Mouse (Mus musculus) stomach, embryonic 15.5 days (tissue): ENCODE data around the gene Gm26965. TPM values are rescaled to one million over a fixed set of nuclear protein-coding genes. Genes with fewer than 3 reads are reported as not detected.

Source experiments
- ATAC-seq: fragments of 200-750 bp; cut with Nextera tagmentation; 2 replicates; pipeline ENCODE4 v1.8.0; 2017; ENCODE audit warnings: low read depth, moderate number of reproducible peaks, moderate TSS enrichment; ENCODE audit not compliant: insufficient read depth, low FRiP score
- H3K27ac ChIP-seq: fragments of 300-500 bp; sonication (generic); 2 replicates; pipeline ENCODE4 v1.5.1; 2015; ENCODE audit warnings: mild to moderate bottlenecking, inconsistent platforms
- H3K27me3 ChIP-seq: fragments of 300-500 bp; sonication (generic); replicated peaks from 2 replicates; pipeline ENCODE4 v1.6.1; 2015; ENCODE audit warnings: inconsistent platforms
- H3K36me3 ChIP-seq: fragments of 300-500 bp; sonication (generic); 2 replicates; pipeline ENCODE4 v1.6.1; 2015; ENCODE audit warnings: inconsistent platforms
- H3K4me1 ChIP-seq: fragments of 300-500 bp; sonication (generic); 2 replicates; pipeline ENCODE4 v1.6.1; 2015; ENCODE audit warnings: inconsistent platforms
- H3K4me2 ChIP-seq: fragments of 300-500 bp; sonication (generic); 2 replicates; pipeline ENCODE4 v1.6.1; 2015; ENCODE audit warnings: mild to moderate bottlenecking, inconsistent platforms
- H3K4me3 ChIP-seq: fragments of 300-500 bp; sonication (generic); replicated peaks from 2 replicates; pipeline ENCODE4 v1.5.1; 2015; ENCODE audit warnings: inconsistent platforms
- H3K9ac ChIP-seq: fragments of 300-500 bp; sonication (generic); 2 replicates; pipeline ENCODE4 v1.6.1; 2015; ENCODE audit warnings: inconsistent platforms
- H3K9me3 ChIP-seq: fragments of 300-500 bp; sonication (generic); 2 replicates; pipeline ENCODE4 v1.6.1; 2016; ENCODE audit warnings: inconsistent platforms
- WGBS: fragments of 180-500 bp; shearing (Covaris S2); methylation state at CpG from one replicate; pipeline ENCODE4 v1.1.7; 2015; 5-methylcytosine and 5-hydroxymethylcytosine counted together
- polyA plus RNA-seq: library from polyadenylated mRNA; unstranded; fragments of >200 nt; fragmentation: Nextera tagmentation; extraction: Ambion mirVana; gene quantifications from 2 replicates; pipeline ENCODE4 v1.2.1, GENCODE M21; 2015

Gm26965 gene
- not detected in 2 replicates for polyA plus RNA-seq

GRCm38 (mm10) chr13:67525753-67526410, at the start of gene Gm26965, which contains the start of gene Zfp87:
Gene Gm26965 (minus strand): TSS chr13:67526151.
Gene Zfp87 (minus strand): TSS chr13:67526177.
- Histone ChIP-seq H3K27ac (peak within 1 kb of the TSS; percentile 77), H3K9me3 (no peaks in the 10 kb centered on the region), H3K4me2 (peak within 1 kb of the TSS; percentile 80), H3K4me1 (peaks cover 5% of the 10 kb centered on the region), H3K36me3 (no peaks in the 10 kb centered on the region), H3K27me3 (no peaks in the 10 kb centered on the region), H3K4me3 (peak within 1 kb of the TSS; percentile 90), H3K9ac (peak within 1 kb of the TSS; percentile 80)
- ATAC-seq = peak; percentile 99
- 0% methylated on average over 27 of the region's 27 CpGs for WGBS

GRCm38 (mm10) chr13:67572591-67573189, 46.7 kb upstream of the Gm26965 start:
- H3K4me2 ChIP-seq = no peak overlapping the region
- no peak overlapping the region for H3K9ac ChIP-seq
- H3K4me1 ChIP-seq = no peaks in the 10 kb centered on the region
- WGBS = 70% methylated on average over 5 of the region's 5 CpGs
- no peak overlapping the region for H3K27ac ChIP-seq
- H3K27me3 ChIP-seq = no peaks in the 10 kb centered on the region
- H3K4me3 ChIP-seq = no peak overlapping the region
- ATAC-seq = no peak
- H3K9me3 ChIP-seq = no peaks in the 10 kb centered on the region
- no peaks in the 10 kb centered on the region for H3K36me3 ChIP-seq

GRCm38 (mm10) chr13:67553730-67554129, 27.8 kb upstream of the Gm26965 start, which contains the start of gene Zfp748:
Gene Zfp748 (minus strand): TSS chr13:67553830.
- ATAC-seq = no peak
- no peaks in the 10 kb centered on the region for H3K9me3 ChIP-seq
- H3K4me3 ChIP-seq = peak within 1 kb of the TSS; percentile 80
- peak within 1 kb of the TSS; percentile 74 for H3K9ac ChIP-seq
- WGBS = 78% methylated on average over 4 of the region's 4 CpGs
- peak within 1 kb of the TSS; percentile 64 for H3K4me2 ChIP-seq
- H3K36me3 ChIP-seq = no peaks in the 10 kb centered on the region
- H3K4me1 ChIP-seq = no peaks in the 10 kb centered on the region; the same call in 1 of the 2 replicates
- H3K27me3 ChIP-seq = no peaks in the 10 kb centered on the region
- peak within 1 kb of the TSS; percentile 92 for H3K27ac ChIP-seq

GRCm38 (mm10) chr13:67552505-67553346, 26.8 kb upstream of the Gm26965 start:
- Histone ChIP-seq H3K4me3 (peak overlapping the region; percentile 80), H3K4me2 (peak overlapping the region; percentile 64), H3K36me3 (no peaks in the 10 kb centered on the region), H3K27ac (peak overlapping the region; percentile 92), H3K9ac (peak overlapping the region; percentile 74), H3K9me3 (no peaks in the 10 kb centered on the region), H3K27me3 (no peaks in the 10 kb centered on the region), H3K4me1 (no peaks in the 10 kb centered on the region; the same call in 1 of the 2 replicates)
- ATAC-seq = peak; percentile 98
- 1% methylated on average over 44 of the region's 44 CpGs for WGBS

- Histone ChIP-seq H3K9ac (no peak overlapping the region), H3K27me3 (no peaks in the 10 kb centered on the region), H3K27ac (no peak overlapping the region), H3K4me2 (no peak overlapping the region), H3K4me3 (no peak overlapping the region), H3K9me3 (no peaks in the 10 kb centered on the region), H3K4me1 (no peaks in the 10 kb centered on the region), H3K36me3 (peaks cover 32% of the 10 kb centered on the region)
- ATAC-seq = no peak
- WGBS = 87% methylated on average over 1 of the region's 1 CpGs
These were observed 20.0 kb upstream of the Gm26965 start for GRCm38 (mm10) chr13:67545941-67546340.

- Histone ChIP-seq H3K4me3 (no peak overlapping the region), H3K4me1 (peaks cover 5% of the 10 kb centered on the region), H3K36me3 (no peaks in the 10 kb centered on the region), H3K4me2 (no peak overlapping the region), H3K27me3 (no peaks in the 10 kb centered on the region), H3K9ac (no peak overlapping the region), H3K9me3 (no peaks in the 10 kb centered on the region), H3K27ac (no peak overlapping the region)
- ATAC-seq = no peak
- WGBS = 84% methylated on average over 3 of the region's 3 CpGs
These were observed 1.2 kb upstream of the Gm26965 start for GRCm38 (mm10) chr13:67527049-67527730.

- Histone ChIP-seq H3K4me2 (no peak overlapping the region), H3K36me3 (no peaks in the 10 kb centered on the region; the same call in 1 of the 2 replicates), H3K4me3 (0 out of 2 replicates have a peak overlapping the region, but pooled peaks have one; percentile 88), H3K9ac (no peak overlapping the region), H3K4me1 (peaks cover 6% of the 10 kb centered on the region; the same call in 1 of the 2 replicates), H3K27ac (no peak overlapping the region), H3K27me3 (no peaks in the 10 kb centered on the region), H3K9me3 (no peaks in the 10 kb centered on the region)
- ATAC-seq = no peak
- WGBS = 86% methylated on average over 1 of the region's 1 CpGs
These were observed 25.0 kb downstream of the Gm26965 start for GRCm38 (mm10) chr13:67500908-67501307.

GRCm38 (mm10) chr13:67500084-67500719, 25.7 kb downstream of the Gm26965 start, which contains the start of gene Zfp58:
Gene Zfp58 (minus strand): TSS chr13:67500555.
- Histone ChIP-seq H3K4me1 (peaks cover 6% of the 10 kb centered on the region; the same call in 1 of the 2 replicates), H3K4me3 (peak within 1 kb of the TSS; percentile 88), H3K27me3 (no peaks in the 10 kb centered on the region), H3K4me2 (peak within 1 kb of the TSS; percentile 78), H3K9me3 (no peaks in the 10 kb centered on the region), H3K9ac (peak within 1 kb of the TSS; percentile 76), H3K27ac (0 out of 2 replicates have a peak within 1 kb of the TSS, but pooled peaks have one; percentile 55), H3K36me3 (peaks cover 1% of the 10 kb centered on the region)
- peak; percentile 95 for ATAC-seq
- under 1% methylated on average over 22 of the region's 22 CpGs for WGBS

- H3K27ac ChIP-seq = no peak overlapping the region
- ATAC-seq = no peak
- H3K9ac ChIP-seq = no peak overlapping the region
- H3K27me3 ChIP-seq = no peaks in the 10 kb centered on the region
- H3K9me3 ChIP-seq = peaks cover 4% of the 10 kb centered on the region
- H3K36me3 ChIP-seq = peaks cover 34% of the 10 kb centered on the region
- H3K4me2 ChIP-seq = no peak overlapping the region
- no peak overlapping the region for H3K4me3 ChIP-seq
- H3K4me1 ChIP-seq = peaks cover 6% of the 10 kb centered on the region; the same call in 1 of the 2 replicates
- 96% methylated on average over 1 of the region's 1 CpGs for WGBS
These were observed 30.3 kb downstream of the Gm26965 start for GRCm38 (mm10) chr13:67495631-67496030.

- Histone ChIP-seq H3K27me3 (no peaks in the 10 kb centered on the region), H3K4me3 (peak overlapping the region; percentile 66), H3K9ac (no peak overlapping the region), H3K36me3 (peaks cover 3% of the 10 kb centered on the region; the same call in 1 of the 2 replicates), H3K4me2 (peak overlapping the region; percentile 53), H3K4me1 (no peaks in the 10 kb centered on the region), H3K9me3 (no peaks in the 10 kb centered on the region), H3K27ac (no peak overlapping the region)
- WGBS = 38% methylated on average over 8 of the region's 8 CpGs
- ATAC-seq = peak; percentile 41; the same call in 1 of the 2 replicates
These were observed 41.5 kb downstream of the Gm26965 start for GRCm38 (mm10) chr13:67484424-67484811.
